Mouse (Mus musculus) liver, embryonic 14.5 days (tissue): ENCODE measurements at regions not wholly inside any gene's neighbourhood (a gene's known extent, or its start where the extent isn't known, plus 50 kb on each side); places are given as distances from the start of the nearest gene placed in this dataset.

Source experiments
- ATAC-seq: fragments of 200-750 bp; cut with Nextera tagmentation; 2 replicates; pipeline ENCODE4 v1.8.0; 2017; ENCODE audit warnings: moderate number of reproducible peaks, mild to moderate bottlenecking, moderate library complexity; ENCODE audit not compliant: insufficient read depth
- DNase-seq, 3 experiments: peaks; one replicate each; pipeline ENCODE4 v3.0.0-alpha.2; 2012 to 2013; ENCODE audit warnings: low read depth in 3 of 3, low spot score in 3 of 3
- H3K27ac ChIP-seq: fragments of 300-500 bp; sonication (generic); 2 replicates; pipeline ENCODE4 v1.5.1; 2014; ENCODE audit warnings: moderate library complexity, mild to moderate bottlenecking, control low read depth, inconsistent platforms
- H3K27me3 ChIP-seq: fragments of 300-500 bp; sonication (generic); 2 replicates; pipeline ENCODE4 v1.6.1; 2014; ENCODE audit warnings: mild to moderate bottlenecking, low read length, moderate library complexity; ENCODE audit not compliant: control insufficient read depth, insufficient read depth
- H3K36me3 ChIP-seq: fragments of 300-500 bp; sonication (generic); replicated peaks from 2 replicates; pipeline ENCODE4 v1.6.1; 2014; ENCODE audit warnings: low read depth; ENCODE audit not compliant: control insufficient read depth, insufficient read depth
- H3K4me1 ChIP-seq, 2 experiments: fragments of 200-500 bp in 1 of 2; fragments of 300-500 bp in 1 of 2; sonication (generic) in 1 of 2; replicated peaks; 2 replicates each; pipeline ENCODE4 v1.6.1; 2012 to 2014; ENCODE audit warnings: antibody characterized with exemption in 1 of 2, inconsistent platforms in 1 of 2, low read length in 1 of 2; ENCODE audit not compliant: control insufficient read depth in 2 of 2, insufficient read depth in 2 of 2
- H3K4me2 ChIP-seq: fragments of 300-500 bp; sonication (generic); 2 replicates; pipeline ENCODE4 v1.6.1; 2014; ENCODE audit warnings: low read depth, mild to moderate bottlenecking, control low read depth, moderate library complexity
- H3K4me3 ChIP-seq, 2 experiments: fragments of 200-500 bp in 1 of 2; fragments of 300-500 bp in 1 of 2; sonication (generic) in 1 of 2; 2 replicates each; pipeline ENCODE4 v1.5.1; 2012 to 2014; ENCODE audit warnings: low read depth in 2 of 2, low read length in 2 of 2, mild to moderate bottlenecking in 2 of 2, control low read depth in 1 of 2, inconsistent platforms in 1 of 2, moderate library complexity in 1 of 2; ENCODE audit not compliant: insufficient read depth in 1 of 2
- H3K9ac ChIP-seq: fragments of 300-500 bp; sonication (generic); replicated peaks from 2 replicates; pipeline ENCODE4 v1.6.1; 2014; ENCODE audit warnings: mild to moderate bottlenecking, control low read depth, moderate library complexity
- H3K9me3 ChIP-seq: fragments of 300-500 bp; sonication (generic); 2 replicates; pipeline ENCODE4 v1.6.1; 2016; ENCODE audit warnings: low read length, mixed read lengths; ENCODE audit not compliant: control insufficient read depth
- CTCF ChIP-seq: IDR thresholded peaks from 2 replicates; pipeline ENCODE4 v1.5.1; 2016; ENCODE audit warnings: antibody characterized with exemption, low read depth, control low read depth
- EP300 ChIP-seq: IDR thresholded peaks from 2 replicates; pipeline ENCODE4 v1.6.1; 2016; ENCODE audit warnings: antibody characterized with exemption, low read depth
- WGBS: fragments of 180-500 bp; shearing (Covaris S2); extraction: QIAGEN DNeasy Blood & Tissue Kit; methylation state at CpG from one replicate; pipeline ENCODE4 v1.1.7; 2014; ENCODE audit not compliant: insufficient replicate concordance; 5-methylcytosine and 5-hydroxymethylcytosine counted together

GRCm38 (mm10) chr12:110378302-110378701 is 68.6 kb upstream of the Ppp2r5c start:
- no peak for DNase-seq
- no peak for TF ChIP-seq CTCF
- TF ChIP-seq EP300 = no peak
- H3K9ac ChIP-seq = no peak overlapping the region
- H3K9me3 ChIP-seq = no peaks in the 10 kb centered on the region
- no peaks in the 10 kb centered on the region for H3K36me3 ChIP-seq
- no peak overlapping the region for H3K4me3 ChIP-seq
- no peaks in the 10 kb centered on the region for H3K4me1 ChIP-seq
- H3K27ac ChIP-seq = no peak overlapping the region
- 51% methylated on average over 5 of the region's 5 CpGs for WGBS
- no peak for ATAC-seq
- H3K27me3 ChIP-seq = peaks cover 3% of the 10 kb centered on the region
- no peak overlapping the region for H3K4me2 ChIP-seq

GRCm38 (mm10) chr12:110379721-110380120 is 67.2 kb upstream of the Ppp2r5c start:
- H3K27me3 ChIP-seq = no peaks in the 10 kb centered on the region; the same call in 1 of the 2 replicates
- no peaks in the 10 kb centered on the region for H3K4me1 ChIP-seq
- DNase-seq = no peak
- no peak for TF ChIP-seq CTCF
- TF ChIP-seq EP300 = no peak
- no peak overlapping the region for H3K27ac ChIP-seq
- no peak overlapping the region for H3K4me2 ChIP-seq
- H3K9ac ChIP-seq = no peak overlapping the region
- 63% methylated on average over 12 of the region's 12 CpGs for WGBS
- no peaks in the 10 kb centered on the region for H3K36me3 ChIP-seq
- no peaks in the 10 kb centered on the region for H3K9me3 ChIP-seq
- no peak overlapping the region for H3K4me3 ChIP-seq
- no peak for ATAC-seq

- no peak for ATAC-seq
- H3K4me1 ChIP-seq = no peaks in the 10 kb centered on the region
- DNase-seq = no peak
- no peaks in the 10 kb centered on the region for H3K27me3 ChIP-seq
- 46% methylated on average over 25 of the region's 25 CpGs for WGBS
- H3K27ac ChIP-seq = no peak overlapping the region
- H3K4me2 ChIP-seq = no peak overlapping the region
- no peak overlapping the region for H3K9ac ChIP-seq
- no peaks in the 10 kb centered on the region for H3K9me3 ChIP-seq
- H3K4me3 ChIP-seq = no peak overlapping the region
- H3K36me3 ChIP-seq = no peaks in the 10 kb centered on the region
- TF ChIP-seq EP300 = no peak
- no peak for TF ChIP-seq CTCF
Measured at GRCm38 (mm10) chr12:110380831-110381750, 65.8 kb upstream of the Ppp2r5c start.

- ATAC-seq = no peak
- 78% methylated on average over 20 of the region's 20 CpGs for WGBS
- no peak overlapping the region for H3K4me2 ChIP-seq
Measured at GRCm38 (mm10) chr12:110385031-110385430, 61.9 kb upstream of the Ppp2r5c start.

GRCm38 (mm10) chr12:110385801-110386599 is 60.9 kb upstream of the Ppp2r5c start:
- H3K27me3 ChIP-seq = no peaks in the 10 kb centered on the region
- no peaks in the 10 kb centered on the region for H3K4me1 ChIP-seq
- no peak overlapping the region for H3K4me3 ChIP-seq
- ATAC-seq = no peak
- 70% methylated on average over 20 of the region's 20 CpGs for WGBS
- no peak overlapping the region for H3K4me2 ChIP-seq
- no peaks in the 10 kb centered on the region for H3K36me3 ChIP-seq
- no peak overlapping the region for H3K9ac ChIP-seq
- TF ChIP-seq CTCF (no peak), EP300 (no peak)
- H3K9me3 ChIP-seq = no peaks in the 10 kb centered on the region
- no peak overlapping the region for H3K27ac ChIP-seq
- DNase-seq = no peak

More at GRCm38 (mm10) chr12:110385031-110385430, 61.9 kb upstream of the Ppp2r5c start:
- Histone ChIP-seq H3K36me3 (no peaks in the 10 kb centered on the region), H3K27me3 (no peaks in the 10 kb centered on the region), H3K4me3 (no peak overlapping the region), H3K27ac (no peak overlapping the region), H3K9ac (no peak overlapping the region), H3K4me1 (no peaks in the 10 kb centered on the region), H3K9me3 (no peaks in the 10 kb centered on the region)
- TF ChIP-seq EP300 = no peak
- no peak for DNase-seq
